Mouse (Mus musculus) olfactory bulb, adult 2 months (tissue): ENCODE data around the gene Gm9821.

Source experiments
- CTCF ChIP-seq: fragments of 200-500 bp; IDR thresholded peaks from 2 replicates; pipeline ENCODE4 v1.5.1; 2012; ENCODE audit warnings: low read depth, mild to moderate bottlenecking, low read length, moderate library complexity; ENCODE audit not compliant: insufficient read depth
- POLR2A ChIP-seq: fragments of 200-500 bp; IDR thresholded peaks from 2 replicates; pipeline ENCODE4 v1.6.1; 2012; ENCODE audit warnings: mild to moderate bottlenecking, low read depth, low read length, moderate library complexity; ENCODE audit not compliant: insufficient read depth

GRCm38 (mm10) chr2:91923415-91924337 is 21.8 kb upstream of the Gm9821 start:
- TF ChIP-seq POLR2A (no peak), CTCF (peak; percentile 77)
